Mouse (Mus musculus): Measurements from ENCODE around the gene Neu1. TPM values are rescaled to one million over a fixed set of nuclear protein-coding genes. Genes with fewer than 3 reads are reported as not detected.
"Not testable (repeated sequence)": the region's sequence is repeated elsewhere in the genome, so short reads cannot be mapped to it uniquely, and the experiment has no call there.

The Neu1 gene
- polyA plus RNA-seq, 1 experiment from 2014 or later = 16.0 TPM

- H3K9ac ChIP-seq (ENCODE audit: low read depth, low read length); H3K4me2 ChIP-seq; H3K27me3 ChIP-seq (ENCODE audit: control insufficient read depth, insufficient read depth, low read length); ATAC-seq (replicated peaks; ENCODE audit: insufficient number of reproducible peaks, low FRiP score, low TSS enrichment); H3K9me3 ChIP-seq (replicated peaks; ENCODE audit: control insufficient read depth, low read length); H3K4me3 ChIP-seq (ENCODE audit: low read depth, low read length): not testable (repeated sequence)
- Histone ChIP-seq H3K4me1 (ENCODE audit: control insufficient read depth, insufficient read depth, low read length) (peaks cover 10% of the 10 kb centered on the region), H3K27ac (ENCODE audit: low read depth, low read length) (peak overlapping the region; percentile 29; the same call in 1 of the 2 replicates), H3K36me3 (ENCODE audit: control insufficient read depth, insufficient read depth, low read length) (peaks cover 19% of the 10 kb centered on the region)
- 58% methylated on average over 9 of the region's 9 CpGs for WGBS (ENCODE audit: insufficient replicate concordance)
Measured at GRCm38 (mm10) chr17:34948721-34949552, 17.9 kb downstream of the Neu1 start.

- ATAC-seq (replicated peaks; ENCODE audit: insufficient number of reproducible peaks, low FRiP score, low TSS enrichment) = no peak
- Histone ChIP-seq H3K9me3 (replicated peaks; ENCODE audit: control insufficient read depth, low read length) (no peaks in the 10 kb centered on the region), H3K27ac (ENCODE audit: low read depth, low read length) (peak overlapping the region; percentile 29; the same call in 1 of the 2 replicates), H3K4me1 (ENCODE audit: control insufficient read depth, insufficient read depth, low read length) (peaks cover 10% of the 10 kb centered on the region), H3K4me2 (no peak overlapping the region; the same call in 1 of the 2 replicates), H3K4me3 (ENCODE audit: low read depth, low read length) (no peak overlapping the region), H3K27me3 (ENCODE audit: control insufficient read depth, insufficient read depth, low read length) (no peaks in the 10 kb centered on the region), H3K36me3 (ENCODE audit: control insufficient read depth, insufficient read depth, low read length) (peaks cover 19% of the 10 kb centered on the region), H3K9ac (ENCODE audit: low read depth, low read length) (0 out of 2 replicates have a peak overlapping the region, but pooled peaks have one; percentile 16)
- whole genome bisulfite sequencing (ENCODE audit: insufficient replicate concordance) = 37% methylated on average over 4 of the region's 4 CpGs
Measured at GRCm38 (mm10) chr17:34949553-34949969, 18.5 kb downstream of the Neu1 start.

GRCm38 (mm10) chr17:34950514-34951455, 19.7 kb downstream of the Neu1 start:
- peaks cover 19% of the 10 kb centered on the region for H3K36me3 ChIP-seq (ENCODE audit: control insufficient read depth, insufficient read depth, low read length)
- peak overlapping the region; percentile 91 for H3K4me2 ChIP-seq
- H3K9me3 ChIP-seq (replicated peaks; ENCODE audit: control insufficient read depth, low read length) = no peaks in the 10 kb centered on the region
- peak overlapping the region; percentile 99 for H3K9ac ChIP-seq (ENCODE audit: low read depth, low read length)
- H3K4me1 ChIP-seq (ENCODE audit: control insufficient read depth, insufficient read depth, low read length) = peaks cover 10% of the 10 kb centered on the region
- WGBS (ENCODE audit: insufficient replicate concordance) = 36% methylated on average over 10 of the region's 10 CpGs
- peak overlapping the region; percentile 99 for H3K4me3 ChIP-seq (ENCODE audit: low read depth, low read length)
- no peak for ATAC-seq (replicated peaks; ENCODE audit: insufficient number of reproducible peaks, low FRiP score, low TSS enrichment)
- peaks cover 3% of the 10 kb centered on the region; the same call in 1 of the 2 replicates for H3K27me3 ChIP-seq (ENCODE audit: control insufficient read depth, insufficient read depth, low read length)
- H3K27ac ChIP-seq (ENCODE audit: low read depth, low read length) = peak overlapping the region; percentile 93

GRCm38 (mm10) chr17:34951636-34952377, 20.8 kb downstream of the Neu1 start:
- H3K4me3 ChIP-seq (ENCODE audit: low read depth, low read length) = peak overlapping the region; percentile 99
- H3K27me3 ChIP-seq (ENCODE audit: control insufficient read depth, insufficient read depth, low read length) = peaks cover 5% of the 10 kb centered on the region; the same call in 1 of the 2 replicates
- WGBS (ENCODE audit: insufficient replicate concordance) = 1% methylated on average over 29 of the region's 29 CpGs
- peak overlapping the region; percentile 91 for H3K4me2 ChIP-seq
- peaks cover 10% of the 10 kb centered on the region for H3K4me1 ChIP-seq (ENCODE audit: control insufficient read depth, insufficient read depth, low read length)
- H3K9ac ChIP-seq (ENCODE audit: low read depth, low read length) = peak overlapping the region; percentile 99
- no peaks in the 10 kb centered on the region for H3K9me3 ChIP-seq (replicated peaks; ENCODE audit: control insufficient read depth, low read length)
- peak; percentile 41 for ATAC-seq (replicated peaks; ENCODE audit: insufficient number of reproducible peaks, low FRiP score, low TSS enrichment)
- H3K36me3 ChIP-seq (ENCODE audit: control insufficient read depth, insufficient read depth, low read length) = peaks cover 19% of the 10 kb centered on the region
- H3K27ac ChIP-seq (ENCODE audit: low read depth, low read length) = peak overlapping the region; percentile 93

- Histone ChIP-seq H3K4me1 (ENCODE audit: control insufficient read depth, insufficient read depth, low read length) (peaks cover 10% of the 10 kb centered on the region), H3K4me3 (ENCODE audit: low read depth, low read length) (peak overlapping the region; percentile 99), H3K9me3 (replicated peaks; ENCODE audit: control insufficient read depth, low read length) (no peaks in the 10 kb centered on the region), H3K9ac (ENCODE audit: low read depth, low read length) (peak overlapping the region; percentile 99), H3K4me2 (peak overlapping the region; percentile 91), H3K27ac (ENCODE audit: low read depth, low read length) (peak overlapping the region; percentile 93), H3K36me3 (ENCODE audit: control insufficient read depth, insufficient read depth, low read length) (peaks cover 19% of the 10 kb centered on the region), H3K27me3 (ENCODE audit: control insufficient read depth, insufficient read depth, low read length) (peaks cover 7% of the 10 kb centered on the region; the same call in 1 of the 2 replicates)
- under 1% methylated on average over 23 of the region's 23 CpGs for whole genome bisulfite sequencing (ENCODE audit: insufficient replicate concordance)
- peak; percentile 77 for ATAC-seq (replicated peaks; ENCODE audit: insufficient number of reproducible peaks, low FRiP score, low TSS enrichment)
Measured at GRCm38 (mm10) chr17:34952378-34953040, 21.5 kb downstream of the Neu1 start.

- 81% methylated on average over 3 of the region's 3 CpGs for WGBS (ENCODE audit: insufficient replicate concordance)
- peaks cover 10% of the 10 kb centered on the region for H3K4me1 ChIP-seq (ENCODE audit: control insufficient read depth, insufficient read depth, low read length)
- peaks cover 7% of the 10 kb centered on the region; the same call in 1 of the 2 replicates for H3K27me3 ChIP-seq (ENCODE audit: control insufficient read depth, insufficient read depth, low read length)
- H3K9ac ChIP-seq (ENCODE audit: low read depth, low read length) = no peak overlapping the region
- peaks cover 19% of the 10 kb centered on the region for H3K36me3 ChIP-seq (ENCODE audit: control insufficient read depth, insufficient read depth, low read length)
- H3K4me3 ChIP-seq (ENCODE audit: low read depth, low read length) = no peak overlapping the region
- H3K4me2 ChIP-seq = peak overlapping the region; percentile 91; the same call in 1 of the 2 replicates
- H3K27ac ChIP-seq (ENCODE audit: low read depth, low read length) = no peak overlapping the region; the same call in 1 of the 2 replicates
- ATAC-seq (replicated peaks; ENCODE audit: insufficient number of reproducible peaks, low FRiP score, low TSS enrichment) = no peak
- no peaks in the 10 kb centered on the region for H3K9me3 ChIP-seq (replicated peaks; ENCODE audit: control insufficient read depth, low read length)
Measured at GRCm38 (mm10) chr17:34953258-34953657, 22.2 kb downstream of the Neu1 start.

GRCm38 (mm10) chr17:34953904-34954303, 22.9 kb downstream of the Neu1 start:
- WGBS (ENCODE audit: insufficient replicate concordance) = 88% methylated on average over 4 of the region's 4 CpGs
- peaks cover 7% of the 10 kb centered on the region; the same call in 1 of the 2 replicates for H3K27me3 ChIP-seq (ENCODE audit: control insufficient read depth, insufficient read depth, low read length)
- no peak overlapping the region for H3K4me2 ChIP-seq
- no peak overlapping the region for H3K4me3 ChIP-seq (ENCODE audit: low read depth, low read length)
- H3K27ac ChIP-seq (ENCODE audit: low read depth, low read length) = no peak overlapping the region
- H3K4me1 ChIP-seq (ENCODE audit: control insufficient read depth, insufficient read depth, low read length) = peaks cover 10% of the 10 kb centered on the region
- ATAC-seq (replicated peaks; ENCODE audit: insufficient number of reproducible peaks, low FRiP score, low TSS enrichment) = no peak
- H3K36me3 ChIP-seq (ENCODE audit: control insufficient read depth, insufficient read depth, low read length) = peaks cover 19% of the 10 kb centered on the region
- H3K9me3 ChIP-seq (replicated peaks; ENCODE audit: control insufficient read depth, low read length) = no peaks in the 10 kb centered on the region
- no peak overlapping the region for H3K9ac ChIP-seq (ENCODE audit: low read depth, low read length)

All from heart, embryonic 11.5 days (tissue).